Mouse (Mus musculus) bone marrow, adult 2 months (tissue): ENCODE measurements around the gene Lat2. TPM values are rescaled to one million over a fixed set of nuclear protein-coding genes. Genes with fewer than 3 reads are reported as not detected.
A peak's percentile ranks its signal among the peaks of the same experiment; 100 is the strongest.

ENCODE experiments used
- H3K27ac ChIP-seq: fragments of 200-500 bp; 2 replicates; pipeline ENCODE4 v1.5.1; 2012; ENCODE audit warnings: low read depth, mild to moderate bottlenecking, control low read depth, inconsistent platforms, low read length; ENCODE audit not compliant: control insufficient read depth, poor library complexity, insufficient read depth
- H3K4me1 ChIP-seq: fragments of 200-500 bp; 2 replicates; pipeline ENCODE4 v1.6.1; 2011; ENCODE audit warnings: low read length; ENCODE audit not compliant: control insufficient read depth, insufficient read depth
- H3K4me3 ChIP-seq: fragments of 200-500 bp; replicated peaks from 2 replicates; pipeline ENCODE3; 2011; ENCODE audit warnings: mild to moderate bottlenecking, low read depth, low read length, control low read depth; ENCODE audit not compliant: control insufficient read depth
- CTCF ChIP-seq: fragments of 200-500 bp; IDR thresholded peaks from 2 replicates; pipeline ENCODE4 v1.5.1; 2011; ENCODE audit warnings: low read length, control low read depth; ENCODE audit not compliant: control insufficient read depth, insufficient read depth
- POLR2A ChIP-seq: fragments of 200-500 bp; IDR thresholded peaks from 2 replicates; pipeline ENCODE4 v1.6.1; 2011; ENCODE audit warnings: low read depth, mild to moderate bottlenecking, control low read depth, low read length, borderline replicate concordance; ENCODE audit not compliant: control insufficient read depth
- WGBS: fragments of 180-500 bp; shearing (Covaris S2); methylation state at CpG from one replicate; pipeline ENCODE4 v1.1.7; 2018; 5-methylcytosine and 5-hydroxymethylcytosine counted together
- polyA plus RNA-seq: library from polyadenylated mRNA; stranded (reverse); fragments of >200 nt; gene quantifications from 2 replicates; pipeline ENCODE4 v1.2.4, GENCODE M21; 2011; ENCODE audit warnings: low replicate concordance; ENCODE audit not compliant: missing spikeins, insufficient read depth, insufficient read length

Gene Lat2
- polyA plus RNA-seq, 1 experiment = 70.2 TPM

- Histone ChIP-seq H3K27ac (peak overlapping the region; percentile 51), H3K4me3 (peak overlapping the region; percentile 95), H3K4me1 (peaks cover 2% of the 10 kb centered on the region; the same call in 1 of the 2 replicates)
- TF ChIP-seq CTCF (no peak), POLR2A (no peak)
- 16% methylated on average over 15 of the region's 15 CpGs for WGBS
These were observed 31.6 kb downstream of the Lat2 start for GRCm38 (mm10) chr5:134583006-134583883.

- WGBS = 7% methylated on average over 30 of the region's 30 CpGs
- Histone ChIP-seq H3K27ac (peak overlapping the region; percentile 23; the same call in 1 of the 2 replicates), H3K4me3 (peak overlapping the region; percentile 95), H3K4me1 (peaks cover 2% of the 10 kb centered on the region; the same call in 1 of the 2 replicates)
- TF ChIP-seq CTCF (peak; percentile 70), POLR2A (peak; percentile 85; the same call in 1 of the 2 replicates)
These were observed 32.5 kb downstream of the Lat2 start for GRCm38 (mm10) chr5:134582221-134582907.

GRCm38 (mm10) chr5:134581146-134581545 lies 33.7 kb downstream of the Lat2 start, which contains the start of gene Rfc2:
TSS of gene Rfc2 (plus strand) at chr5:134581366.
- no peak for TF ChIP-seq CTCF
- TF ChIP-seq POLR2A = no peak
- 91% methylated on average over 5 of the region's 5 CpGs for WGBS
- peaks cover 2% of the 10 kb centered on the region; the same call in 1 of the 2 replicates for H3K4me1 ChIP-seq
- H3K27ac ChIP-seq = no peak within 1 kb of the TSS
- no peak within 1 kb of the TSS for H3K4me3 ChIP-seq

GRCm38 (mm10) chr5:134579135-134579534 lies 35.7 kb downstream of the Lat2 start:
- TF ChIP-seq POLR2A (no peak), CTCF (no peak)
- peaks cover 2% of the 10 kb centered on the region; the same call in 1 of the 2 replicates for H3K4me1 ChIP-seq
- no peak overlapping the region for H3K27ac ChIP-seq
- 70% methylated on average over 3 of the region's 3 CpGs for WGBS
- H3K4me3 ChIP-seq = no peak overlapping the region

- WGBS = 91% methylated on average over 7 of the region's 7 CpGs
- Histone ChIP-seq H3K4me3 (no peak overlapping the region), H3K27ac (no peak overlapping the region), H3K4me1 (no peaks in the 10 kb centered on the region; the same call in 1 of the 2 replicates)
- TF ChIP-seq POLR2A = no peak
- no peak for TF ChIP-seq CTCF
These were observed 37.3 kb downstream of the Lat2 start for GRCm38 (mm10) chr5:134577534-134577933.

GRCm38 (mm10) chr5:134576517-134577220 lies 38.2 kb downstream of the Lat2 start:
- TF ChIP-seq CTCF = no peak
- no peak for TF ChIP-seq POLR2A
- no peak overlapping the region for H3K27ac ChIP-seq
- no peaks in the 10 kb centered on the region; the same call in 1 of the 2 replicates for H3K4me1 ChIP-seq
- H3K4me3 ChIP-seq = no peak overlapping the region
- 79% methylated on average over 14 of the region's 14 CpGs for WGBS

GRCm38 (mm10) chr5:134575833-134576232 lies 39.0 kb downstream of the Lat2 start:
- no peak for TF ChIP-seq POLR2A
- TF ChIP-seq CTCF = no peak
- no peak overlapping the region for H3K27ac ChIP-seq
- WGBS = 82% methylated on average over 5 of the region's 5 CpGs

GRCm38 (mm10) chr5:134572508-134573214 lies 42.2 kb downstream of the Lat2 start:
- no peak for TF ChIP-seq CTCF
- no peak for TF ChIP-seq POLR2A
- Histone ChIP-seq H3K27ac (no peak overlapping the region), H3K4me1 (no peaks in the 10 kb centered on the region; the same call in 1 of the 2 replicates), H3K4me3 (peak overlapping the region; percentile 10)
- 15% methylated on average over 10 of the region's 10 CpGs for WGBS

More at GRCm38 (mm10) chr5:134575833-134576232, 39.0 kb downstream of the Lat2 start:
- Histone ChIP-seq H3K4me3 (no peak overlapping the region), H3K4me1 (no peaks in the 10 kb centered on the region; the same call in 1 of the 2 replicates)
